Mouse (Mus musculus): ENCODE data around the gene Med26. TPM values are rescaled to one million over a fixed set of nuclear protein-coding genes. Genes with fewer than 3 reads are reported as not detected.

The Med26 gene
- polyA plus RNA-seq (2015; fragmentation: Nextera tagmentation; extraction: Ambion mirVana) = 14.5 and 15.7 TPM in 2 replicates

- peaks cover 10% of the 10 kb centered on the region; the same call in 1 of the 2 replicates for H3K36me3 ChIP-seq
- H3K4me1 ChIP-seq = peaks cover 47% of the 10 kb centered on the region
- no peaks in the 10 kb centered on the region for H3K27me3 ChIP-seq (replicated peaks)
- H3K9ac ChIP-seq (replicated peaks) = peak within 1 kb of the TSS; percentile 96
- H3K9me3 ChIP-seq (replicated peaks) = no peaks in the 10 kb centered on the region
- H3K4me3 ChIP-seq (replicated peaks) = peak within 1 kb of the TSS; percentile 92
- H3K27ac ChIP-seq (replicated peaks) = peak within 1 kb of the TSS; percentile 94
- peak within 1 kb of the TSS; percentile 98 for H3K4me2 ChIP-seq
- peak; percentile 96 for ATAC-seq (ENCODE audit: low FRiP score)
- WGBS = under 1% methylated on average over 88 of the region's 92 CpGs
These were observed at the start of gene Med26 for GRCm38 (mm10) chr8:72547802-72548643. Med26 (minus strand) TSS chr8:72548270.

DNA sequence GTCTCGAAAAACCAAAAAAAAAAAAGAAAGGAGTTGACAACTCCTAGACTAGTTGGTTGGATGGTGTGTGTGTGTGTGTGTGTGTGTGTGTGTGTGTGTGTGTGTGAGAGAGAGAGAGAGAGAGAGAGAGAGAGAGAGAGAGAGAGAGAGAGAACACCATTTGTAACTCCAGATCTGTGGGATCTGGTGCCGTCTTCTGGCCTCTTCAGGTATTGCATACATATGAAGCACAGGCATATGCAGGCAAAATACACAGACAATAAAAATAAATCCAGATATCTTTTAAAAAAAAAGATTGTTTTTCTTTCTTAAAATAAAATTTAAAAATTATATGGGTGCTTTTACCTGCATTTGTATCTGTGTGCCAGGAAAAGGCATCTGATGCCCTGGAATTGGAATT is 42.1 kb upstream of the Med26 start:
- 67% methylated on average over 2 of the region's 2 CpGs for WGBS
- Histone ChIP-seq H3K9ac (replicated peaks) (no peak overlapping the region), H3K9me3 (replicated peaks) (no peaks in the 10 kb centered on the region), H3K4me3 (replicated peaks) (no peak overlapping the region), H3K4me1 (peaks cover 5% of the 10 kb centered on the region), H3K36me3 (no peaks in the 10 kb centered on the region), H3K4me2 (no peak overlapping the region), H3K27me3 (replicated peaks) (no peaks in the 10 kb centered on the region), H3K27ac (replicated peaks) (no peak overlapping the region)
- ATAC-seq (ENCODE audit: low FRiP score) = no peak

GRCm38 (mm10) chr8:72589286-72589685 is 41.2 kb upstream of the Med26 start:
- no peaks in the 10 kb centered on the region for H3K9me3 ChIP-seq (replicated peaks)
- ATAC-seq (ENCODE audit: low FRiP score) = no peak
- H3K4me2 ChIP-seq = no peak overlapping the region
- no peak overlapping the region for H3K27ac ChIP-seq (replicated peaks)
- H3K4me1 ChIP-seq = peaks cover 5% of the 10 kb centered on the region
- H3K4me3 ChIP-seq (replicated peaks) = no peak overlapping the region
- 80% methylated on average over 7 of the region's 7 CpGs for whole genome bisulfite sequencing
- no peaks in the 10 kb centered on the region for H3K27me3 ChIP-seq (replicated peaks)
- H3K36me3 ChIP-seq = no peaks in the 10 kb centered on the region
- H3K9ac ChIP-seq (replicated peaks) = no peak overlapping the region

GRCm38 (mm10) chr8:72588865-72589264 is 40.8 kb upstream of the Med26 start:
- ATAC-seq (ENCODE audit: low FRiP score) = no peak

DNA sequence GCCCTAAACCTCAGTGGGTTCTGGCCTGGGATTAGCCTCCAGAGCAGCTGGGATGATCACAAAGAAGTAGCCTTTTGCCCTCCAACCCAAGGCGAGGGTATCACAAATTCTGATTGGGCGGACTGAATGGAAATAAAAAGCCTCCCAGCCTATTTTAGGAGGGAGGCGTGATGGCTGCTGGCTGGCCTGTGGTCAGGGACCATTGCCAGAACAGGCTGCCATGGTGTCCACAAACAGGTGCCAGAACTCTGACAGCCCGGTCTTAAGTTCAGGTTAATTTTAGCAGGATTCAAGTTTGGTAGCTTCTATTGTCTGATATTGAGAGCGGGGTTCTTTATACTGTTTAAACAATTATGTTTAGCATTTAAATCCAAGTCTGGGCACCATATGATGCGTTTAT is 39.7 kb upstream of the Med26 start:
- Histone ChIP-seq H3K9me3 (replicated peaks) (no peaks in the 10 kb centered on the region), H3K27me3 (replicated peaks) (no peaks in the 10 kb centered on the region), H3K4me3 (replicated peaks) (no peak overlapping the region), H3K4me1 (peaks cover 5% of the 10 kb centered on the region), H3K36me3 (no peaks in the 10 kb centered on the region), H3K27ac (replicated peaks) (no peak overlapping the region), H3K9ac (replicated peaks) (no peak overlapping the region), H3K4me2 (no peak overlapping the region)
- no peak for ATAC-seq (ENCODE audit: low FRiP score)
- WGBS = 61% methylated on average over 6 of the region's 6 CpGs

More at GRCm38 (mm10) chr8:72588865-72589264, 40.8 kb upstream of the Med26 start:
- WGBS = 91% methylated on average over 10 of the region's 10 CpGs
- Histone ChIP-seq H3K27me3 (replicated peaks) (no peaks in the 10 kb centered on the region), H3K36me3 (no peaks in the 10 kb centered on the region), H3K4me2 (no peak overlapping the region), H3K4me1 (peaks cover 5% of the 10 kb centered on the region), H3K27ac (replicated peaks) (no peak overlapping the region), H3K4me3 (replicated peaks) (no peak overlapping the region), H3K9me3 (replicated peaks) (no peaks in the 10 kb centered on the region), H3K9ac (replicated peaks) (no peak overlapping the region)

- Histone ChIP-seq H3K36me3 (0 out of 2 replicates have a peak, but pooled peaks cover 11% of the 10 kb centered on the region), H3K9ac (replicated peaks) (no peak overlapping the region), H3K4me3 (replicated peaks) (no peak overlapping the region), H3K27me3 (replicated peaks) (no peaks in the 10 kb centered on the region), H3K4me2 (no peak overlapping the region), H3K9me3 (replicated peaks) (no peaks in the 10 kb centered on the region), H3K27ac (replicated peaks) (no peak overlapping the region), H3K4me1 (peaks cover 5% of the 10 kb centered on the region)
- WGBS = 83% methylated on average over 6 of the region's 6 CpGs
- ATAC-seq (ENCODE audit: low FRiP score) = no peak
These were observed 36.3 kb upstream of the Med26 start for GRCm38 (mm10) chr8:72584390-72584789.

- Histone ChIP-seq H3K4me2 (no peak overlapping the region), H3K9ac (replicated peaks) (no peak overlapping the region), H3K9me3 (replicated peaks) (no peaks in the 10 kb centered on the region), H3K4me3 (replicated peaks) (no peak overlapping the region), H3K36me3 (0 out of 2 replicates have a peak, but pooled peaks cover 11% of the 10 kb centered on the region), H3K27ac (replicated peaks) (no peak overlapping the region), H3K27me3 (replicated peaks) (no peaks in the 10 kb centered on the region), H3K4me1 (peaks cover 5% of the 10 kb centered on the region)
- 82% methylated on average over 7 of the region's 7 CpGs for WGBS
- no peak for ATAC-seq (ENCODE audit: low FRiP score)
These were observed 35.1 kb upstream of the Med26 start for GRCm38 (mm10) chr8:72583056-72583771.

DNA sequence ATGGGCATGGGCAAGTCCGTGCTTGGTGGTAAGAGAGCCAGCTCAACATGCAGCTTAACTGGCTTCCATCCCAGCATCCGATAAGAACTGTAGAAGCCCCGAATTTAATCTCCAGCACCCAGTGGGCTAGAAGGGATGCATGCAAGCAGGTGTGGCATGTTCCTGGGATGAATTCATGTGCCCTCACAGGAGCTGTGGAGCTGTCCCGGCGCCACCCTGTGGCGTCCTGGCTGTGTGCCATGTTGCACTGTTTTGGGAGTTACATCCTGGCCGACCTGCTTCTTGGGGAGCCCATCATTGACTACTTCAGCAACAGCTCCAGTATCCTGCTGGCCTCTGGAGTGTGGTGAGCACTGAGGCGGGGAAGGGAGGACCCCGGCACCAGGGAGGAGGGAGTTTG is 31.3 kb upstream of the Med26 start:
- H3K9me3 ChIP-seq (replicated peaks) = no peaks in the 10 kb centered on the region
- H3K27ac ChIP-seq (replicated peaks) = no peak overlapping the region
- H3K4me2 ChIP-seq = no peak overlapping the region
- 0 out of 2 replicates have a peak, but pooled peaks cover 11% of the 10 kb centered on the region for H3K36me3 ChIP-seq
- no peak for ATAC-seq (ENCODE audit: low FRiP score)
- WGBS = 70% methylated on average over 9 of the region's 9 CpGs
- no peaks in the 10 kb centered on the region for H3K4me1 ChIP-seq
- no peak overlapping the region for H3K4me3 ChIP-seq (replicated peaks)
- no peak overlapping the region for H3K9ac ChIP-seq (replicated peaks)
- no peaks in the 10 kb centered on the region for H3K27me3 ChIP-seq (replicated peaks)

DNA sequence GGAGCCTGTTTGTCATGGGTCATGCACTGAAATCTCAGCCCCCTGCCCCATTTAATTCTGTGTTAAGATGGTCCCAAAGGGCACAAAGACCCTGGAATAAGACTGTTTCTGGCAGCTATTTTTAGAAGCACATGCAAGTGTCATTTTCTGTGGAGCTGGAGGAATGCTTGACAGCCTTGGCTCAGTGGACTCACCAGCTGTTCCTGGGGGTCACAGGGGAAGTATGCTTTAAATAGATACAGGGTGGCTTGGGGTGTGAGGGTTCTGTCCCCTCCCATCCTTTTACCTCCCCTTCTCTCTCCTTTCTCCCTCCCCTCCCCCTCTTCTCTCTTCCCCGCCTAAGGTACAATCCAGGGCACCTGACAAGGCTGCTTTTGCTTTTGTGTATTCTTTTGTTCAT is 29.9 kb upstream of the Med26 start:
- Histone ChIP-seq H3K4me1 (peaks cover 9% of the 10 kb centered on the region), H3K4me3 (replicated peaks) (no peak overlapping the region), H3K4me2 (no peak overlapping the region), H3K9ac (replicated peaks) (no peak overlapping the region), H3K9me3 (replicated peaks) (no peaks in the 10 kb centered on the region), H3K36me3 (0 out of 2 replicates have a peak, but pooled peaks cover 11% of the 10 kb centered on the region), H3K27ac (replicated peaks) (no peak overlapping the region), H3K27me3 (replicated peaks) (no peaks in the 10 kb centered on the region)
- ATAC-seq (ENCODE audit: low FRiP score) = no peak
- 58% methylated on average over 1 of the region's 1 CpGs for WGBS

GRCm38 (mm10) chr8:72577266-72577665 is 29.2 kb upstream of the Med26 start:
- H3K4me2 ChIP-seq = no peak overlapping the region
- H3K4me3 ChIP-seq (replicated peaks) = no peak overlapping the region
- peaks cover 16% of the 10 kb centered on the region for H3K4me1 ChIP-seq
- no peak overlapping the region for H3K27ac ChIP-seq (replicated peaks)
- no peaks in the 10 kb centered on the region for H3K27me3 ChIP-seq (replicated peaks)
- no peak overlapping the region for H3K9ac ChIP-seq (replicated peaks)
- ATAC-seq (ENCODE audit: low FRiP score) = no peak
- 0 out of 2 replicates have a peak, but pooled peaks cover 11% of the 10 kb centered on the region for H3K36me3 ChIP-seq
- no peaks in the 10 kb centered on the region for H3K9me3 ChIP-seq (replicated peaks)
- 83% methylated on average over 3 of the region's 3 CpGs for WGBS

GRCm38 (mm10) chr8:72575915-72576314 is 27.8 kb upstream of the Med26 start:
- WGBS = 95% methylated on average over 6 of the region's 6 CpGs

More at GRCm38 (mm10) chr8:72575915-72576314, 27.8 kb upstream of the Med26 start:
- H3K36me3 ChIP-seq = 0 out of 2 replicates have a peak, but pooled peaks cover 7% of the 10 kb centered on the region
- no peak overlapping the region for H3K27ac ChIP-seq (replicated peaks)
- H3K27me3 ChIP-seq (replicated peaks) = no peaks in the 10 kb centered on the region
- H3K4me2 ChIP-seq = no peak overlapping the region
- peaks cover 18% of the 10 kb centered on the region for H3K4me1 ChIP-seq
- no peak overlapping the region for H3K9ac ChIP-seq (replicated peaks)
- no peak for ATAC-seq (ENCODE audit: low FRiP score)
- no peak overlapping the region for H3K4me3 ChIP-seq (replicated peaks)
- H3K9me3 ChIP-seq (replicated peaks) = no peaks in the 10 kb centered on the region
